Mouse (Mus musculus): ENCODE measurements at regions not wholly inside any gene's neighbourhood (a gene's known extent, or its start where the extent isn't known, plus 50 kb on each side); places are given as distances from the start of the nearest gene placed in this dataset.

GRCm38 (mm10) chr8:39218716-39219115, 1456.2 kb upstream of the Adam24 start:
- ATAC-seq (ENCODE audit: low FRiP score) (no peak), DNase-seq (ENCODE audit: low spot score, missing footprints) (no peak)
- no peaks in the 10 kb centered on the region for H3K4me1 ChIP-seq (ENCODE audit: control insufficient read depth, insufficient read depth, low read length)
- H3K4me3 ChIP-seq (ENCODE audit: low read depth, low read length), result no peak overlapping the region
- H3K27me3 ChIP-seq (ENCODE audit: control insufficient read depth, insufficient read depth, low read length), result no peaks in the 10 kb centered on the region
- H3K4me2 ChIP-seq, result no peak overlapping the region
- H3K27ac ChIP-seq (ENCODE audit: low read depth, low read length), result no peak overlapping the region
- no peaks in the 10 kb centered on the region for H3K9me3 ChIP-seq (ENCODE audit: control insufficient read depth, low read length)
- no peaks in the 10 kb centered on the region for H3K36me3 ChIP-seq (ENCODE audit: control insufficient read depth, insufficient read depth, low read length)
- 100% methylated on average over 1 of the region's 1 CpGs for WGBS
- no peak overlapping the region for H3K9ac ChIP-seq (ENCODE audit: low read length)

GRCm38 (mm10) chr8:39227239-39227638, 1447.6 kb upstream of the Adam24 start:
- H3K4me1 ChIP-seq (ENCODE audit: control insufficient read depth, insufficient read depth, low read length), result no peaks in the 10 kb centered on the region
- no peak overlapping the region for H3K4me2 ChIP-seq
- no peak overlapping the region for H3K9ac ChIP-seq (ENCODE audit: low read length)
- no peaks in the 10 kb centered on the region for H3K27me3 ChIP-seq (ENCODE audit: control insufficient read depth, insufficient read depth, low read length)
- H3K27ac ChIP-seq (ENCODE audit: low read depth, low read length), result no peak overlapping the region
- no peak for DNase-seq (ENCODE audit: low spot score, missing footprints)
- no peak overlapping the region for H3K4me3 ChIP-seq (ENCODE audit: low read depth, low read length)
- no peak for ATAC-seq (ENCODE audit: low FRiP score)
- no peaks in the 10 kb centered on the region for H3K36me3 ChIP-seq (ENCODE audit: control insufficient read depth, insufficient read depth, low read length)
- no peaks in the 10 kb centered on the region for H3K9me3 ChIP-seq (ENCODE audit: control insufficient read depth, low read length)

- ATAC-seq (ENCODE audit: low FRiP score) (no peak), DNase-seq (ENCODE audit: low spot score, missing footprints) (no peak)
- no peak overlapping the region for H3K4me2 ChIP-seq
- no peak overlapping the region for H3K9ac ChIP-seq (ENCODE audit: low read length)
- no peaks in the 10 kb centered on the region for H3K9me3 ChIP-seq (ENCODE audit: control insufficient read depth, low read length)
- no peak overlapping the region for H3K4me3 ChIP-seq (ENCODE audit: low read depth, low read length)
- H3K36me3 ChIP-seq (ENCODE audit: control insufficient read depth, insufficient read depth, low read length), result no peaks in the 10 kb centered on the region
- no peak overlapping the region for H3K27ac ChIP-seq (ENCODE audit: low read depth, low read length)
- WGBS, result 80% methylated on average over 5 of the region's 5 CpGs
- no peaks in the 10 kb centered on the region for H3K27me3 ChIP-seq (ENCODE audit: control insufficient read depth, insufficient read depth, low read length)
- no peaks in the 10 kb centered on the region for H3K4me1 ChIP-seq (ENCODE audit: control insufficient read depth, insufficient read depth, low read length)
These were observed 1405.8 kb upstream of the Adam24 start for GRCm38 (mm10) chr8:39268970-39269497.

- H3K4me1 ChIP-seq (ENCODE audit: control insufficient read depth, insufficient read depth, low read length), result no peaks in the 10 kb centered on the region
- 20% methylated on average over 12 of the region's 12 CpGs for WGBS
- ATAC-seq (ENCODE audit: low FRiP score), result 0 out of 2 replicates have a peak, but pooled peaks have one; percentile 46
- H3K27me3 ChIP-seq (ENCODE audit: control insufficient read depth, insufficient read depth, low read length), result no peaks in the 10 kb centered on the region
- H3K9ac ChIP-seq (ENCODE audit: low read length), result no peak overlapping the region
- H3K9me3 ChIP-seq (ENCODE audit: control insufficient read depth, low read length), result no peaks in the 10 kb centered on the region
- H3K4me2 ChIP-seq, result peak overlapping the region; percentile 8; the same call in 1 of the 2 replicates
- H3K4me3 ChIP-seq (ENCODE audit: low read depth, low read length), result no peak overlapping the region; the same call in 1 of the 2 replicates
- DNase-seq (ENCODE audit: low spot score, missing footprints), result no peak
- H3K36me3 ChIP-seq (ENCODE audit: control insufficient read depth, insufficient read depth, low read length), result no peaks in the 10 kb centered on the region
- no peak overlapping the region for H3K27ac ChIP-seq (ENCODE audit: low read depth, low read length)
These were observed 1377.2 kb upstream of the Adam24 start for GRCm38 (mm10) chr8:39297548-39298306.

- Histone ChIP-seq H3K9ac (ENCODE audit: low read length) (no peak overlapping the region), H3K4me3 (ENCODE audit: low read depth, low read length) (no peak overlapping the region), H3K4me2 (no peak overlapping the region), H3K27ac (ENCODE audit: low read depth, low read length) (no peak overlapping the region), H3K27me3 (ENCODE audit: control insufficient read depth, insufficient read depth, low read length) (no peaks in the 10 kb centered on the region), H3K4me1 (ENCODE audit: control insufficient read depth, insufficient read depth, low read length) (no peaks in the 10 kb centered on the region), H3K36me3 (ENCODE audit: control insufficient read depth, insufficient read depth, low read length) (no peaks in the 10 kb centered on the region), H3K9me3 (ENCODE audit: control insufficient read depth, low read length) (no peaks in the 10 kb centered on the region)
- ATAC-seq (ENCODE audit: low FRiP score) (no peak), DNase-seq (ENCODE audit: low spot score, missing footprints) (no peak)
- 82% methylated on average over 6 of the region's 6 CpGs for WGBS
These were observed 1371.0 kb upstream of the Adam24 start for GRCm38 (mm10) chr8:39303742-39304336.

- no peaks in the 10 kb centered on the region for H3K27me3 ChIP-seq (ENCODE audit: control insufficient read depth, insufficient read depth, low read length)
- H3K4me2 ChIP-seq, result no peak overlapping the region
- no peak overlapping the region for H3K9ac ChIP-seq (ENCODE audit: low read length)
- H3K27ac ChIP-seq (ENCODE audit: low read depth, low read length), result no peak overlapping the region
- no peak for ATAC-seq (ENCODE audit: low FRiP score)
- 73% methylated on average over 3 of the region's 3 CpGs for WGBS
- no peaks in the 10 kb centered on the region for H3K4me1 ChIP-seq (ENCODE audit: control insufficient read depth, insufficient read depth, low read length)
- H3K36me3 ChIP-seq (ENCODE audit: control insufficient read depth, insufficient read depth, low read length), result no peaks in the 10 kb centered on the region
- H3K9me3 ChIP-seq (ENCODE audit: control insufficient read depth, low read length), result no peaks in the 10 kb centered on the region
- no peak overlapping the region for H3K4me3 ChIP-seq (ENCODE audit: low read depth, low read length)
- no peak for DNase-seq (ENCODE audit: low spot score, missing footprints)
These were observed 1361.0 kb upstream of the Adam24 start for GRCm38 (mm10) chr8:39313854-39314253.

GRCm38 (mm10) chr8:39315521-39316233, 1359.2 kb upstream of the Adam24 start:
- ATAC-seq (ENCODE audit: low FRiP score) (no peak), DNase-seq (ENCODE audit: low spot score, missing footprints) (no peak)
- Histone ChIP-seq H3K9ac (ENCODE audit: low read length) (no peak overlapping the region), H3K4me3 (ENCODE audit: low read depth, low read length) (no peak overlapping the region), H3K27me3 (ENCODE audit: control insufficient read depth, insufficient read depth, low read length) (no peaks in the 10 kb centered on the region), H3K9me3 (ENCODE audit: control insufficient read depth, low read length) (no peaks in the 10 kb centered on the region), H3K4me2 (no peak overlapping the region), H3K27ac (ENCODE audit: low read depth, low read length) (no peak overlapping the region), H3K4me1 (ENCODE audit: control insufficient read depth, insufficient read depth, low read length) (no peaks in the 10 kb centered on the region), H3K36me3 (ENCODE audit: control insufficient read depth, insufficient read depth, low read length) (no peaks in the 10 kb centered on the region)
- WGBS, result 91% methylated on average over 10 of the region's 10 CpGs

- no peaks in the 10 kb centered on the region for H3K36me3 ChIP-seq (ENCODE audit: control insufficient read depth, insufficient read depth, low read length)
- H3K4me3 ChIP-seq (ENCODE audit: low read depth, low read length), result no peak overlapping the region
- H3K9me3 ChIP-seq (ENCODE audit: control insufficient read depth, low read length), result no peaks in the 10 kb centered on the region
- no peak overlapping the region for H3K4me2 ChIP-seq
- H3K4me1 ChIP-seq (ENCODE audit: control insufficient read depth, insufficient read depth, low read length), result no peaks in the 10 kb centered on the region
- no peak overlapping the region for H3K9ac ChIP-seq (ENCODE audit: low read length)
- DNase-seq (ENCODE audit: low spot score, missing footprints) (no peak), ATAC-seq (ENCODE audit: low FRiP score) (no peak)
- H3K27me3 ChIP-seq (ENCODE audit: control insufficient read depth, insufficient read depth, low read length), result no peaks in the 10 kb centered on the region
- 69% methylated on average over 4 of the region's 4 CpGs for whole genome bisulfite sequencing
- H3K27ac ChIP-seq (ENCODE audit: low read depth, low read length), result no peak overlapping the region
These were observed 1358.7 kb upstream of the Adam24 start for GRCm38 (mm10) chr8:39316234-39316568.

- no peak for DNase-seq (ENCODE audit: low spot score, missing footprints)
- Histone ChIP-seq H3K4me3 (ENCODE audit: low read depth, low read length) (no peak overlapping the region), H3K27me3 (ENCODE audit: control insufficient read depth, insufficient read depth, low read length) (no peaks in the 10 kb centered on the region), H3K36me3 (ENCODE audit: control insufficient read depth, insufficient read depth, low read length) (no peaks in the 10 kb centered on the region), H3K4me1 (ENCODE audit: control insufficient read depth, insufficient read depth, low read length) (no peaks in the 10 kb centered on the region), H3K4me2 (no peak overlapping the region), H3K9ac (ENCODE audit: low read length) (no peak overlapping the region), H3K9me3 (ENCODE audit: control insufficient read depth, low read length) (no peaks in the 10 kb centered on the region), H3K27ac (ENCODE audit: low read depth, low read length) (no peak overlapping the region)
- no peak for ATAC-seq (ENCODE audit: low FRiP score)
- WGBS, result 91% methylated on average over 1 of the region's 1 CpGs
These were observed 1345.5 kb upstream of the Adam24 start for GRCm38 (mm10) chr8:39329378-39329777.
